Mouse (Mus musculus): Measurements from ENCODE around the gene Iqca.

Gene Iqca

GRCm38 (mm10) chr1:90060599-90060998 lies 92.6 kb downstream of the Iqca start:
- in situ Hi-C loops (cut with MboI, MseI): no loop called here

GRCm38 (mm10) chr1:90060054-90060453 lies 93.1 kb downstream of the Iqca start:
- in situ Hi-C loops (cut with MboI, MseI): no loop called here

GRCm38 (mm10) chr1:90054991-90055390 lies 98.2 kb downstream of the Iqca start:
- in situ Hi-C loops (cut with MboI, MseI): loop anchor here (5.0 kb wide), 1 partner anchor 537 kb away; no protein-coding TSS in a partner anchor

- in situ Hi-C loops (cut with MboI, MseI): loop anchor here (5.0 kb wide), 1 partner anchor 541 kb away; no protein-coding TSS in a partner anchor
These were observed 101.9 kb downstream of the Iqca start for GRCm38 (mm10) chr1:90051347-90051746.

GRCm38 (mm10) chr1:90050046-90050739 lies 103.0 kb downstream of the Iqca start:
- in situ Hi-C loops (cut with MboI, MseI): loop anchor here (5.0 kb wide), 1 partner anchor 542 kb away; no protein-coding TSS in a partner anchor

GRCm38 (mm10) chr1:90028305-90028704 lies 124.9 kb downstream of the Iqca start:
- in situ Hi-C loops (cut with MboI, MseI): no loop called here

GRCm38 (mm10) chr1:90026945-90027344 lies 126.3 kb downstream of the Iqca start:
- in situ Hi-C loops (cut with MboI, MseI): no loop called here

- in situ Hi-C loops (cut with MboI, MseI): no loop called here
These were observed 132.9 kb downstream of the Iqca start for GRCm38 (mm10) chr1:90020336-90020735.

GRCm38 (mm10) chr1:90018071-90018470 lies 135.1 kb downstream of the Iqca start:
- in situ Hi-C loops (cut with MboI, MseI): no loop called here

GRCm38 (mm10) chr1:90014446-90014845 lies 138.8 kb downstream of the Iqca start, which contains the start of gene Asb18:
Asb18 (minus strand) TSS chr1:90014666.
- in situ Hi-C loops (cut with MboI, MseI): no loop called here

- in situ Hi-C loops (cut with MboI, MseI): no loop called here
These were observed 139.9 kb downstream of the Iqca start for GRCm38 (mm10) chr1:90013273-90013672.

- in situ Hi-C loops (cut with MboI, MseI): no loop called here
These were observed 140.4 kb downstream of the Iqca start for GRCm38 (mm10) chr1:90012850-90013249.

GRCm38 (mm10) chr1:90012168-90012567 lies 141.0 kb downstream of the Iqca start:
- in situ Hi-C loops (cut with MboI, MseI): no loop called here

GRCm38 (mm10) chr1:90010077-90010476 lies 143.1 kb downstream of the Iqca start:
- in situ Hi-C loops (cut with MboI, MseI): no loop called here

GRCm38 (mm10) chr1:90009188-90009587 lies 144.0 kb downstream of the Iqca start:
- in situ Hi-C loops (cut with MboI, MseI): no loop called here

- in situ Hi-C loops (cut with MboI, MseI): no loop called here
These were observed 146.5 kb downstream of the Iqca start for GRCm38 (mm10) chr1:90006666-90007065.

GRCm38 (mm10) chr1:90000981-90001380 lies 152.2 kb downstream of the Iqca start:
- in situ Hi-C loops (cut with MboI, MseI): no loop called here

- in situ Hi-C loops (cut with MboI, MseI): no loop called here
These were observed 153.3 kb downstream of the Iqca start for GRCm38 (mm10) chr1:89999858-90000257.

GRCm38 (mm10) chr1:89998696-89999095 lies 154.5 kb downstream of the Iqca start:
- in situ Hi-C loops (cut with MboI, MseI): no loop called here

- in situ Hi-C loops (cut with MboI, MseI): no loop called here
These were observed 155.1 kb downstream of the Iqca start for GRCm38 (mm10) chr1:89998076-89998475.

GRCm38 (mm10) chr1:89992256-89992655 lies 160.9 kb downstream of the Iqca start:
- in situ Hi-C loops (cut with MboI, MseI): no loop called here
